Mouse (Mus musculus) liver, embryonic 14.5 days (tissue): ENCODE results near the gene Pias1. TPM values are rescaled to one million over a fixed set of nuclear protein-coding genes. Genes with fewer than 3 reads are reported as not detected.

Experiments
- ATAC-seq: fragments of 200-750 bp; cut with Nextera tagmentation; 2 replicates; pipeline ENCODE4 v1.8.0; 2017; ENCODE audit warnings: moderate number of reproducible peaks, mild to moderate bottlenecking, moderate library complexity; ENCODE audit not compliant: insufficient read depth
- DNase-seq, 3 experiments: peaks; one replicate each; pipeline ENCODE4 v3.0.0-alpha.2; 2012 to 2013; ENCODE audit warnings: low read depth in 3 of 3, low spot score in 3 of 3
- H3K27ac ChIP-seq: fragments of 300-500 bp; sonication (generic); 2 replicates; pipeline ENCODE4 v1.5.1; 2014; ENCODE audit warnings: moderate library complexity, mild to moderate bottlenecking, control low read depth, inconsistent platforms
- H3K27me3 ChIP-seq: fragments of 300-500 bp; sonication (generic); 2 replicates; pipeline ENCODE4 v1.6.1; 2014; ENCODE audit warnings: mild to moderate bottlenecking, low read length, moderate library complexity; ENCODE audit not compliant: control insufficient read depth, insufficient read depth
- H3K36me3 ChIP-seq: fragments of 300-500 bp; sonication (generic); replicated peaks from 2 replicates; pipeline ENCODE4 v1.6.1; 2014; ENCODE audit warnings: low read depth; ENCODE audit not compliant: control insufficient read depth, insufficient read depth
- H3K4me1 ChIP-seq, 2 experiments: fragments of 200-500 bp in 1 of 2; fragments of 300-500 bp in 1 of 2; sonication (generic) in 1 of 2; replicated peaks; 2 replicates each; pipeline ENCODE4 v1.6.1; 2012 to 2014; ENCODE audit warnings: antibody characterized with exemption in 1 of 2, inconsistent platforms in 1 of 2, low read length in 1 of 2; ENCODE audit not compliant: control insufficient read depth in 2 of 2, insufficient read depth in 2 of 2
- H3K4me2 ChIP-seq: fragments of 300-500 bp; sonication (generic); 2 replicates; pipeline ENCODE4 v1.6.1; 2014; ENCODE audit warnings: low read depth, mild to moderate bottlenecking, control low read depth, moderate library complexity
- H3K4me3 ChIP-seq, 2 experiments: fragments of 200-500 bp in 1 of 2; fragments of 300-500 bp in 1 of 2; sonication (generic) in 1 of 2; 2 replicates each; pipeline ENCODE4 v1.5.1; 2012 to 2014; ENCODE audit warnings: low read depth in 2 of 2, low read length in 2 of 2, mild to moderate bottlenecking in 2 of 2, control low read depth in 1 of 2, inconsistent platforms in 1 of 2, moderate library complexity in 1 of 2; ENCODE audit not compliant: insufficient read depth in 1 of 2
- H3K9ac ChIP-seq: fragments of 300-500 bp; sonication (generic); replicated peaks from 2 replicates; pipeline ENCODE4 v1.6.1; 2014; ENCODE audit warnings: mild to moderate bottlenecking, control low read depth, moderate library complexity
- H3K9me3 ChIP-seq: fragments of 300-500 bp; sonication (generic); 2 replicates; pipeline ENCODE4 v1.6.1; 2016; ENCODE audit warnings: low read length, mixed read lengths; ENCODE audit not compliant: control insufficient read depth
- CTCF ChIP-seq: IDR thresholded peaks from 2 replicates; pipeline ENCODE4 v1.5.1; 2016; ENCODE audit warnings: antibody characterized with exemption, low read depth, control low read depth
- EP300 ChIP-seq: IDR thresholded peaks from 2 replicates; pipeline ENCODE4 v1.6.1; 2016; ENCODE audit warnings: antibody characterized with exemption, low read depth
- WGBS: fragments of 180-500 bp; shearing (Covaris S2); extraction: QIAGEN DNeasy Blood & Tissue Kit; methylation state at CpG from one replicate; pipeline ENCODE4 v1.1.7; 2014; ENCODE audit not compliant: insufficient replicate concordance; 5-methylcytosine and 5-hydroxymethylcytosine counted together
- polyA plus RNA-seq, 2 experiments: library from polyadenylated mRNA; depleted of rRNA in 1 of 2; stranded (reverse) in 1 of 2; unstranded in 1 of 2; fragments of >200 nt; fragmentation: Nextera tagmentation in 1 of 2; extraction: Ambion mirVana in 1 of 2; gene quantifications; 2 replicates each; pipeline versions ENCODE4 v1.2.1 to v1.2.3; 2012 to 2014

Pias1 gene
- 7.6 and 9.5 TPM in 2 replicates for polyA plus RNA-seq (2012; rRNA removed)
- 22.0 and 26.6 TPM in 2 replicates for polyA plus RNA-seq (2014; fragmentation: Nextera tagmentation; extraction: Ambion mirVana)

GRCm38 (mm10) chr9:62987824-62988223 lies at the start of gene Pias1:
TSS of gene Pias1 (minus strand) at chr9:62987924.
- TF ChIP-seq CTCF (no peak), EP300 (no peak)
- H3K4me2 ChIP-seq, result no peak within 1 kb of the TSS
- H3K27ac ChIP-seq, result no peak within 1 kb of the TSS
- ATAC-seq, result no peak
- H3K36me3 ChIP-seq, result no peaks in the 10 kb centered on the region
- H3K4me1 ChIP-seq, result no peaks in the 10 kb centered on the region
- H3K27me3 ChIP-seq, result no peaks in the 10 kb centered on the region
- no peak within 1 kb of the TSS for H3K9ac ChIP-seq
- 63% methylated on average over 5 of the region's 5 CpGs for whole genome bisulfite sequencing
- DNase-seq, result no peak
- H3K9me3 ChIP-seq, result no peaks in the 10 kb centered on the region
- no peak within 1 kb of the TSS for H3K4me3 ChIP-seq

- Histone ChIP-seq H3K4me1 (no peaks in the 10 kb centered on the region), H3K4me3 (no peak overlapping the region), H3K36me3 (no peaks in the 10 kb centered on the region), H3K27me3 (no peaks in the 10 kb centered on the region), H3K4me2 (no peak overlapping the region), H3K9ac (no peak overlapping the region), H3K9me3 (no peaks in the 10 kb centered on the region), H3K27ac (no peak overlapping the region)
- DNase-seq (no peak), ATAC-seq (no peak)
- 62% methylated on average over 2 of the region's 2 CpGs for WGBS
- TF ChIP-seq EP300 (no peak), CTCF (no peak)
Measured at GRCm38 (mm10) chr9:63035431-63035830, 47.7 kb upstream of the Pias1 start.

- Histone ChIP-seq H3K27me3 (no peaks in the 10 kb centered on the region), H3K4me1 (peaks cover 0 to 4% of the 10 kb centered on the region in 2 experiments; a peak in 2 of 4 replicates), H3K9me3 (no peaks in the 10 kb centered on the region), H3K9ac (no peak overlapping the region), H3K4me3 (no peak overlapping the region), H3K36me3 (no peaks in the 10 kb centered on the region), H3K4me2 (no peak overlapping the region), H3K27ac (no peak overlapping the region)
- 42% methylated on average over 13 of the region's 13 CpGs for WGBS
- DNase-seq, result peak in 1 of 3 experiments; percentile 33
- TF ChIP-seq EP300, result no peak
- no peak for TF ChIP-seq CTCF
- ATAC-seq, result no peak
Measured at GRCm38 (mm10) chr9:63031011-63031782, 43.5 kb upstream of the Pias1 start.

- ATAC-seq, result no peak
- Histone ChIP-seq H3K4me2 (no peak overlapping the region), H3K9me3 (no peaks in the 10 kb centered on the region), H3K4me1 (no peaks in the 10 kb centered on the region), H3K27ac (no peak overlapping the region), H3K4me3 (no peak overlapping the region), H3K36me3 (no peaks in the 10 kb centered on the region), H3K27me3 (no peaks in the 10 kb centered on the region), H3K9ac (no peak overlapping the region)
- WGBS, result 71% methylated on average over 1 of the region's 1 CpGs
- TF ChIP-seq EP300, result no peak
- TF ChIP-seq CTCF, result no peak
- no peak for DNase-seq
Measured at GRCm38 (mm10) chr9:63022486-63022885, 34.8 kb upstream of the Pias1 start.

- Histone ChIP-seq H3K4me1 (0 out of 4 replicates have a peak, but pooled peaks cover 0 to 3% of the 10 kb centered on the region in 2 experiments), H3K9ac (no peak overlapping the region), H3K9me3 (no peaks in the 10 kb centered on the region), H3K4me2 (no peak overlapping the region), H3K36me3 (no peaks in the 10 kb centered on the region), H3K4me3 (no peak overlapping the region), H3K27me3 (no peaks in the 10 kb centered on the region), H3K27ac (no peak overlapping the region)
- TF ChIP-seq EP300 (no peak), CTCF (no peak)
- no peak for ATAC-seq
- WGBS, result 74% methylated on average over 4 of the region's 4 CpGs
- no peak for DNase-seq
Measured at GRCm38 (mm10) chr9:63007371-63007770, 19.6 kb upstream of the Pias1 start.
